ENCODE assay signal across 8 mouse cellular contexts in genomic region chr19:5874391-5874968, GRCm38 (mm10). TPM values are rescaled to one million over a fixed set of nuclear protein-coding genes. Genes with fewer than 3 reads are reported as not detected.
DNase-seq lines count a peak whose midpoint lies in the region; ATAC-seq lines count a peak whose summit lies in the region.

No protein-coding gene starts in this region.

- H3K36me3 ChIP-seq in erythroblast, embryonic 14.5 days (ENCODE audit: control insufficient read depth) = peaks cover 27% of the 10 kb centered on the region
- H3K36me3 ChIP-seq in liver, embryonic 13.5 days = peaks cover 11% of the 10 kb centered on the region

- H3K4me2 ChIP-seq in liver, embryonic 13.5 days = peak overlapping the region; percentile 90

- peaks cover 49% of the 10 kb centered on the region for H3K4me1 ChIP-seq in erythroblast, embryonic 14.5 days (ENCODE audit: control insufficient read depth)
- H3K4me1 ChIP-seq in liver, embryonic 13.5 days (replicated peaks) = peaks cover 78% of the 10 kb centered on the region

- peak; percentile 39 for DNase-seq in thymus, postnatal 4 days
- DNase-seq in thymus, adult 18-20 months = no peak
- DNase-seq in liver, embryonic 13.5 days = no peak
- DNase-seq in MN1 (ENCODE audit: low spot score) = no peak
- DNase-seq in layer of hippocampus, adult 18-20 months (ENCODE audit: low spot score in 2 of 2) = no peak
- no peak for DNase-seq in left cerebral cortex, postnatal 10 days (ENCODE audit: extremely low spot score in 1 of 2, low spot score in 2 of 2)

- peak overlapping the region; percentile 61 for H3K27ac ChIP-seq in liver, embryonic 13.5 days

- H3K9me3 ChIP-seq in erythroblast, embryonic 14.5 days (ENCODE audit: control insufficient read depth, low read length) = no peaks in the 10 kb centered on the region
- no peaks in the 10 kb centered on the region for H3K9me3 ChIP-seq in liver, embryonic 13.5 days (replicated peaks)

- WGBS in liver, embryonic 13.5 days (ENCODE audit: insufficient replicate concordance) = 7% methylated on average over 13 of the region's 13 CpGs

- no peaks in the 10 kb centered on the region for H3K27me3 ChIP-seq in erythroblast, embryonic 14.5 days (ENCODE audit: control insufficient read depth)
- no peaks in the 10 kb centered on the region for H3K27me3 ChIP-seq in liver, embryonic 13.5 days

- H3K9ac ChIP-seq in liver, embryonic 13.5 days = peak overlapping the region; percentile 79

- intact Hi-C loops in left cerebral cortex, postnatal 10 days (cut with DNase I) = no loop called here

- ATAC-seq in erythroblast, adult 5-6 weeks (replicated peaks; ENCODE audit: low FRiP score, poor library complexity, severe bottlenecking) = no peak
- ATAC-seq in liver, embryonic 13.5 days (ENCODE audit: low read depth) = no peak

- peak overlapping the region; percentile 80 for H3K4me3 ChIP-seq in erythroblast, embryonic 14.5 days (replicated peaks)
- H3K4me3 ChIP-seq in liver, embryonic 13.5 days (replicated peaks) = peak overlapping the region; percentile 70

RNA-seq across cellular contexts. Expression of gene Frmd8, which starts 0.6 kb away (rescaled TPM):
- 0.74 and 0.75 TPM in 2 replicates for polyA plus RNA-seq in erythroblast, embryonic 14.5 days (2012)
- 5.4 and 6.0 TPM in 2 replicates for total RNA-seq in erythroblast, adult 5-6 weeks (2015; ENCODE audit: low replicate concordance)
- 4.2 and 6.8 TPM in 2 replicates for total RNA-seq in erythroblast, adult 5-6 weeks (2017; ENCODE audit: low replicate concordance)
- polyA plus RNA-seq in liver, embryonic 13.5 days (2015; fragmentation: Nextera tagmentation; extraction: Ambion mirVana) = 13.9 and 15.8 TPM in 2 replicates
- 10 to 100 TPM; 12.7 to 13.0 TPM for total RNA-seq in layer of hippocampus, adult 18-20 months (2021)
- 10 to 100 TPM; 10.7 to 12.4 TPM for total RNA-seq in left cerebral cortex, postnatal 10 days (2021)

RNA-seq across cellular contexts. Expression of gene Slc25a45, which starts 3.1 kb away (rescaled TPM):
- 0.07 TPM in 1 of 2 replicates, not detected in the other for polyA plus RNA-seq in erythroblast, embryonic 14.5 days (2012)
- total RNA-seq in erythroblast, adult 5-6 weeks (2015; ENCODE audit: low replicate concordance) = 14.0 and 14.6 TPM in 2 replicates
- 10.0 and 11.3 TPM in 2 replicates for total RNA-seq in erythroblast, adult 5-6 weeks (2017; ENCODE audit: low replicate concordance)
- polyA plus RNA-seq in liver, embryonic 13.5 days (2015; fragmentation: Nextera tagmentation; extraction: Ambion mirVana) = 5.7 and 6.8 TPM in 2 replicates
- total RNA-seq in layer of hippocampus, adult 18-20 months (2021) = 1 to 10 TPM; 2.9 to 3.2 TPM
- 1 to 10 TPM; 3.4 to 3.8 TPM for total RNA-seq in left cerebral cortex, postnatal 10 days (2021)

RNA-seq across cellular contexts. Expression of gene Tigd3, which starts 19.5 kb away (rescaled TPM):
- polyA plus RNA-seq in erythroblast, embryonic 14.5 days (2012) = 0.12 and 0.28 TPM in 2 replicates
- total RNA-seq in erythroblast, adult 5-6 weeks (2015; ENCODE audit: low replicate concordance) = 0.38 and 1.0 TPM in 2 replicates
- total RNA-seq in erythroblast, adult 5-6 weeks (2017; ENCODE audit: low replicate concordance) = 3.1 and 6.1 TPM in 2 replicates
- polyA plus RNA-seq in liver, embryonic 13.5 days (2015; fragmentation: Nextera tagmentation; extraction: Ambion mirVana) = 2.5 TPM in 2 replicates
- total RNA-seq in layer of hippocampus, adult 18-20 months (2021) = 1 to 10 TPM; 2.5 TPM
- 1 to 10 TPM; 6.5 to 8.1 TPM for total RNA-seq in left cerebral cortex, postnatal 10 days (2021)

RNA-seq across cellular contexts. Expression of gene Dpf2, which starts 38.3 kb away (rescaled TPM):
- 2.7 and 8.5 TPM in 2 replicates for polyA plus RNA-seq in erythroblast, embryonic 14.5 days (2012)
- total RNA-seq in erythroblast, adult 5-6 weeks (2015; ENCODE audit: low replicate concordance) = 19.4 and 34.3 TPM in 2 replicates
- total RNA-seq in erythroblast, adult 5-6 weeks (2017; ENCODE audit: low replicate concordance) = 58.8 and 71.4 TPM in 2 replicates
- 56.7 and 60.0 TPM in 2 replicates for polyA plus RNA-seq in liver, embryonic 13.5 days (2015; fragmentation: Nextera tagmentation; extraction: Ambion mirVana)
- 100 to 1,000 TPM in 1 of 2 experiments, 10 to 100 TPM in 1; 90.8 to 100 TPM for total RNA-seq in layer of hippocampus, adult 18-20 months (2021)
- 10 to 100 TPM; 76.8 to 80.7 TPM for total RNA-seq in left cerebral cortex, postnatal 10 days (2021)

RNA-seq across cellular contexts. Expression of gene Cdc42ep2, which starts 50.1 kb away (rescaled TPM):
- 0.10 and 0.13 TPM in 2 replicates for polyA plus RNA-seq in erythroblast, embryonic 14.5 days (2012)
- total RNA-seq in erythroblast, adult 5-6 weeks (2015; ENCODE audit: low replicate concordance) = 0.38 and 0.42 TPM in 2 replicates
- 0.42 TPM in 1 of 2 replicates, not detected in the other for total RNA-seq in erythroblast, adult 5-6 weeks (2017; ENCODE audit: low replicate concordance)
- polyA plus RNA-seq in liver, embryonic 13.5 days (2015; fragmentation: Nextera tagmentation; extraction: Ambion mirVana) = 2.7 and 3.0 TPM in 2 replicates
- 1 to 10 TPM; 4.3 to 4.6 TPM for total RNA-seq in layer of hippocampus, adult 18-20 months (2021)
- 1 to 10 TPM; 8.3 to 9.8 TPM for total RNA-seq in left cerebral cortex, postnatal 10 days (2021)
